Mouse (Mus musculus) skeletal muscle tissue, adult 2 months (tissue): Measurements from ENCODE around the gene Hsp90ab1.

Experiments used
- DNase-seq: peaks from one replicate; pipeline ENCODE4 v3.0.0-alpha.2; 2012; ENCODE audit warnings: low read depth, low spot score

The Hsp90ab1 gene

GRCm38 (mm10) chr17:45543115-45543514 lies 30.0 kb downstream of the Hsp90ab1 start:
- no peak for DNase-seq

- DNase-seq: no peak
Observed at GRCm38 (mm10) chr17:45542705-45543104, 30.4 kb downstream of the Hsp90ab1 start.

GRCm38 (mm10) chr17:45542129-45542528 lies 30.9 kb downstream of the Hsp90ab1 start:
- no peak for DNase-seq

GRCm38 (mm10) chr17:45539664-45540063 lies 33.4 kb downstream of the Hsp90ab1 start:
- no peak for DNase-seq

- no peak for DNase-seq
Observed at GRCm38 (mm10) chr17:45538394-45538793, 34.7 kb downstream of the Hsp90ab1 start.

- no peak for DNase-seq
Observed at GRCm38 (mm10) chr17:45536264-45536663, 36.8 kb downstream of the Hsp90ab1 start.

GRCm38 (mm10) chr17:45532896-45533295 lies 40.2 kb downstream of the Hsp90ab1 start:
- DNase-seq: no peak

GRCm38 (mm10) chr17:45530346-45530782 lies 42.7 kb downstream of the Hsp90ab1 start:
- DNase-seq: no peak

- DNase-seq: no peak
Observed at GRCm38 (mm10) chr17:45526571-45526970, 46.5 kb downstream of the Hsp90ab1 start.

GRCm38 (mm10) chr17:45524961-45525360 lies 48.1 kb downstream of the Hsp90ab1 start:
- no peak for DNase-seq

GRCm38 (mm10) chr17:45523263-45523662 lies 49.8 kb downstream of the Hsp90ab1 start, which contains the start of gene Tcte1:
TSS of gene Tcte1 (plus strand) at chr17:45523434.
- no peak for DNase-seq

- no peak for DNase-seq
Observed at GRCm38 (mm10) chr17:45520136-45520535, 52.9 kb downstream of the Hsp90ab1 start.

GRCm38 (mm10) chr17:45518766-45519475 lies 54.1 kb downstream of the Hsp90ab1 start:
- DNase-seq: no peak
